Mouse (Mus musculus): ENCODE data around the gene Ercc2.

Ercc2 gene

GRCm38 (mm10) chr7:19443344-19443743, 61.5 kb downstream of the Ercc2 start:
- peak; percentile 83 for DNase-seq (ENCODE audit: extremely low spot score, low read depth, low spot score)

- DNase-seq (ENCODE audit: extremely low spot score, low read depth, low spot score): no peak
Observed at GRCm38 (mm10) chr7:19444801-19445200, 63.0 kb downstream of the Ercc2 start.

All from hindlimb bud, embryonic 11.5 days (tissue).